Mouse (Mus musculus) forebrain, embryonic 11.5 days (tissue): ENCODE data around the gene Kcnma1. TPM values are rescaled to one million over a fixed set of nuclear protein-coding genes. Genes with fewer than 3 reads are reported as not detected.

Experiments
- ATAC-seq: fragments of 200-750 bp; cut with Nextera tagmentation; replicated peaks from 2 replicates; pipeline ENCODE4 v1.8.0; 2017; ENCODE audit warnings: moderate TSS enrichment; ENCODE audit not compliant: low FRiP score
- DNase-seq: peaks from one replicate; pipeline ENCODE4 v3.0.0-alpha.2; 2017; ENCODE audit warnings: low spot score
- H3K27ac ChIP-seq: fragments of 300-500 bp; sonication (generic); 2 replicates; pipeline ENCODE4 v1.5.1; 2014; ENCODE audit warnings: low read depth, low read length
- H3K27me3 ChIP-seq: fragments of 300-500 bp; sonication (generic); 2 replicates; pipeline ENCODE4 v1.6.1; 2014; ENCODE audit warnings: mild to moderate bottlenecking, low read length, mixed read lengths; ENCODE audit not compliant: control insufficient read depth, insufficient read depth
- H3K36me3 ChIP-seq: fragments of 300-500 bp; sonication (generic); 2 replicates; pipeline ENCODE4 v1.6.1; 2014; ENCODE audit warnings: mild to moderate bottlenecking, low read length, moderate library complexity, mixed read lengths; ENCODE audit not compliant: control insufficient read depth, insufficient read depth
- H3K4me1 ChIP-seq: fragments of 300-500 bp; sonication (generic); replicated peaks from 2 replicates; pipeline ENCODE4 v1.6.1; 2014; ENCODE audit warnings: low read length, mixed read lengths; ENCODE audit not compliant: control insufficient read depth, insufficient read depth
- H3K4me2 ChIP-seq: fragments of 300-500 bp; sonication (generic); 2 replicates; pipeline ENCODE4 v1.6.1; 2014; ENCODE audit warnings: low read depth, mild to moderate bottlenecking, low read length, moderate library complexity, mixed read lengths; ENCODE audit not compliant: severe bottlenecking
- H3K4me3 ChIP-seq: fragments of 300-500 bp; sonication (generic); 2 replicates; pipeline ENCODE4 v1.5.1; 2014; ENCODE audit warnings: low read depth, low read length
- H3K9ac ChIP-seq: fragments of 300-500 bp; sonication (generic); 2 replicates; pipeline ENCODE4 v1.6.1; 2014; ENCODE audit warnings: low read length
- H3K9me3 ChIP-seq: fragments of 300-500 bp; sonication (generic); 2 replicates; pipeline ENCODE4 v1.6.1; 2016; ENCODE audit warnings: low read length, mixed read lengths; ENCODE audit not compliant: control insufficient read depth
- WGBS: fragments of 180-500 bp; shearing (Covaris S2); extraction: QIAGEN DNeasy Blood & Tissue Kit; methylation state at CpG from one replicate; pipeline ENCODE4 v1.1.7; 2014; 5-methylcytosine and 5-hydroxymethylcytosine counted together
- polyA plus RNA-seq: library from polyadenylated mRNA; unstranded; fragments of >200 nt; fragmentation: Nextera tagmentation; extraction: Ambion mirVana; gene quantifications from 2 replicates; pipeline ENCODE4 v1.2.1, GENCODE M21; 2014

The Kcnma1 gene
- polyA plus RNA-seq, 1 experiment from 2014 or later = 0.45 TPM

- H3K27me3 ChIP-seq = peaks cover 16% of the 10 kb centered on the region
- H3K4me2 ChIP-seq = no peak overlapping the region
- ATAC-seq (no peak), DNase-seq (no peak)
- no peak overlapping the region for H3K27ac ChIP-seq
- H3K4me3 ChIP-seq = no peak overlapping the region
- no peaks in the 10 kb centered on the region for H3K36me3 ChIP-seq
- WGBS = 34% methylated on average over 3 of the region's 3 CpGs
- H3K9me3 ChIP-seq = no peaks in the 10 kb centered on the region
- H3K4me1 ChIP-seq = no peaks in the 10 kb centered on the region
- no peak overlapping the region; the same call in 1 of the 2 replicates for H3K9ac ChIP-seq
These were observed 642.3 kb downstream of the Kcnma1 start for GRCm38 (mm10) chr14:23372021-23372420.

GRCm38 (mm10) chr14:23360491-23360995, 653.7 kb downstream of the Kcnma1 start:
- Histone ChIP-seq H3K9me3 (no peaks in the 10 kb centered on the region), H3K4me1 (peaks cover 4% of the 10 kb centered on the region; the same call in 1 of the 2 replicates), H3K9ac (no peak overlapping the region), H3K4me2 (no peak overlapping the region), H3K36me3 (no peaks in the 10 kb centered on the region), H3K27me3 (no peaks in the 10 kb centered on the region; the same call in 1 of the 2 replicates), H3K27ac (no peak overlapping the region), H3K4me3 (no peak overlapping the region)
- DNase-seq = no peak
- no peak for ATAC-seq
- 68% methylated on average over 11 of the region's 11 CpGs for WGBS

GRCm38 (mm10) chr14:23358776-23359175, 655.5 kb downstream of the Kcnma1 start:
- Histone ChIP-seq H3K27me3 (no peaks in the 10 kb centered on the region; the same call in 1 of the 2 replicates), H3K27ac (no peak overlapping the region), H3K9me3 (no peaks in the 10 kb centered on the region), H3K36me3 (no peaks in the 10 kb centered on the region), H3K4me3 (no peak overlapping the region), H3K9ac (no peak overlapping the region), H3K4me1 (peaks cover 4% of the 10 kb centered on the region; the same call in 1 of the 2 replicates), H3K4me2 (no peak overlapping the region)
- DNase-seq (no peak), ATAC-seq (no peak)
- WGBS = 92% methylated on average over 6 of the region's 6 CpGs

GRCm38 (mm10) chr14:23357529-23358278, 656.6 kb downstream of the Kcnma1 start:
- no peaks in the 10 kb centered on the region; the same call in 1 of the 2 replicates for H3K27me3 ChIP-seq
- WGBS = 93% methylated on average over 8 of the region's 8 CpGs
- ATAC-seq = no peak
- no peak overlapping the region for H3K4me3 ChIP-seq
- no peak overlapping the region for H3K4me2 ChIP-seq
- no peak overlapping the region for H3K9ac ChIP-seq
- H3K4me1 ChIP-seq = peaks cover 4% of the 10 kb centered on the region; the same call in 1 of the 2 replicates
- no peak overlapping the region for H3K27ac ChIP-seq
- H3K9me3 ChIP-seq = no peaks in the 10 kb centered on the region
- DNase-seq = no peak
- H3K36me3 ChIP-seq = no peaks in the 10 kb centered on the region

GRCm38 (mm10) chr14:23326786-23327185, 687.5 kb downstream of the Kcnma1 start:
- Histone ChIP-seq H3K27ac (no peak overlapping the region), H3K27me3 (no peaks in the 10 kb centered on the region), H3K4me2 (no peak overlapping the region), H3K36me3 (no peaks in the 10 kb centered on the region), H3K4me3 (no peak overlapping the region), H3K9ac (no peak overlapping the region), H3K4me1 (no peaks in the 10 kb centered on the region), H3K9me3 (no peaks in the 10 kb centered on the region)
- DNase-seq = no peak
- WGBS = 81% methylated on average over 3 of the region's 3 CpGs
- ATAC-seq = no peak

- no peak for ATAC-seq
- H3K9ac ChIP-seq = no peak overlapping the region
These were observed 709.0 kb downstream of the Kcnma1 start for GRCm38 (mm10) chr14:23305288-23305687.

GRCm38 (mm10) chr14:23300443-23300842, 713.8 kb downstream of the Kcnma1 start:
- Histone ChIP-seq H3K4me2 (no peak overlapping the region), H3K27ac (no peak overlapping the region), H3K27me3 (no peaks in the 10 kb centered on the region), H3K9ac (no peak overlapping the region), H3K9me3 (no peaks in the 10 kb centered on the region), H3K4me3 (no peak overlapping the region), H3K4me1 (no peaks in the 10 kb centered on the region), H3K36me3 (no peaks in the 10 kb centered on the region)
- no peak for DNase-seq
- 84% methylated on average over 2 of the region's 2 CpGs for WGBS
- ATAC-seq = no peak

More at GRCm38 (mm10) chr14:23305288-23305687, 709.0 kb downstream of the Kcnma1 start:
- no peak for DNase-seq
- Histone ChIP-seq H3K4me3 (no peak overlapping the region), H3K27me3 (no peaks in the 10 kb centered on the region), H3K27ac (no peak overlapping the region), H3K9me3 (no peaks in the 10 kb centered on the region), H3K4me1 (no peaks in the 10 kb centered on the region), H3K36me3 (no peaks in the 10 kb centered on the region), H3K4me2 (no peak overlapping the region)
- 86% methylated on average over 5 of the region's 5 CpGs for WGBS

GRCm38 (mm10) chr14:23290634-23291033, 723.7 kb downstream of the Kcnma1 start:
- no peak overlapping the region for H3K4me2 ChIP-seq
- H3K4me1 ChIP-seq = no peaks in the 10 kb centered on the region
- no peak overlapping the region for H3K27ac ChIP-seq
- H3K27me3 ChIP-seq = no peaks in the 10 kb centered on the region
- DNase-seq (no peak), ATAC-seq (no peak)
- H3K9ac ChIP-seq = no peak overlapping the region
- no peaks in the 10 kb centered on the region for H3K36me3 ChIP-seq
- H3K9me3 ChIP-seq = no peaks in the 10 kb centered on the region
- WGBS = 89% methylated on average over 2 of the region's 2 CpGs
- H3K4me3 ChIP-seq = no peak overlapping the region
